Mouse (Mus musculus): ENCODE results near the gene Ankub1.

DNA sequence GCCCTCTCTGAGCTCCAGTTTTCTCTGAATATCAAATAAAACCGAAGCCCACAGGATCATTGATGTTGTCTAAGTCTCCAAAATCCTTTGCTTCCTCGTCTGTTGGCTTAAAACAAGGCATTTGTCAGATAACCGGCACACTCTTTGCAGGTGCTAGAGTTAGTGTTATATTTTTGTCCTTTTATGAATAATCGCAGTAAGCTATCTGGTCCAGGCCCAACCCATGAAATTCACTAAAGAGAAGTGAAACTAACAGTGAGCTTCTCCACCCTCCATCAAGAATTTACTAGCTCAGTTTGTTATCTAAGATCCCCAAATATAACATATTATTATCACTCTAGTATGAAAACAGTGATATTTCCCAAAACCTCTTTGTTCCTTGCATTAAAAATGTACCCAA is 827 bp downstream of the Ankub1 start:
- TF ChIP-seq CTCF (IDR thresholded peaks at IDR 0.05; ENCODE audit: low read depth), result no peak
- TF ChIP-seq EP300 (IDR thresholded peaks at IDR 0.05; ENCODE audit: low read depth), result no peak
